Mouse (Mus musculus): ENCODE results near the gene Kncn. TPM values are rescaled to one million over a fixed set of nuclear protein-coding genes. Genes with fewer than 3 reads are reported as not detected.

Kncn gene
- 0.45 TPM in 1 of 2 replicates, not detected in the other for polyA plus RNA-seq (2015; fragmentation: Nextera tagmentation; extraction: Ambion mirVana)

DNA sequence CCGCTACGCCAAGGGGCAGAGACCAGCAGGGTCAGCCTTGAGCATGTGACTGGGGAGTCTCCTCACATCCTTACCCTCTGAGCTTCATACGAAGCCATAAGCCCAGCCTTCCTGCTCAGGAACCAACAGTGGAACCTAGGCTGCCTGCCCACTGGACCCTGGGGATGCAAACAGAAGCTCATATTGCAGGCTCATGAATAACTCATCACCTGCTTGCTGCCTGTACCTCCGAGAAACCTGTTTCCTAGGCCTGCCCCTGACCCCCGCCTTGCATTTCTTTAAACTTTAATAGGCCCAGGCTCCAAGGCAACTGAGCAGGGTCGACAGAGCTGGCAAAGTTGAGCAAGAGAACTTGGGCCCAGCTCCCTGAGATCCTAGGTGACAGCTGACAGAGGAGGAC is at the start of gene Kncn:
Kncn (plus strand) TSS at position 379 of the 400 bp plus-strand sequence.
- Histone ChIP-seq H3K4me3 (ENCODE audit: low read length) (no peak within 1 kb of the TSS), H3K36me3 (ENCODE audit: control insufficient read depth, insufficient read depth, low read length) (no peaks in the 10 kb centered on the region), H3K27ac (ENCODE audit: low read depth, low read length) (no peak within 1 kb of the TSS), H3K27me3 (replicated peaks; ENCODE audit: control insufficient read depth, insufficient read depth, low read length) (no peaks in the 10 kb centered on the region; the same call in 1 of the 2 replicates), H3K9me3 (ENCODE audit: control insufficient read depth, low read length) (no peaks in the 10 kb centered on the region), H3K4me1 (ENCODE audit: control insufficient read depth, insufficient read depth, low read depth, low read length) (peaks cover 10% of the 10 kb centered on the region), H3K9ac (ENCODE audit: low read depth, low read length) (no peak within 1 kb of the TSS), H3K4me2 (ENCODE audit: low read length) (no peak within 1 kb of the TSS)
- WGBS, result 70% methylated on average over 6 of the region's 6 CpGs
- no peak for ATAC-seq

DNA sequence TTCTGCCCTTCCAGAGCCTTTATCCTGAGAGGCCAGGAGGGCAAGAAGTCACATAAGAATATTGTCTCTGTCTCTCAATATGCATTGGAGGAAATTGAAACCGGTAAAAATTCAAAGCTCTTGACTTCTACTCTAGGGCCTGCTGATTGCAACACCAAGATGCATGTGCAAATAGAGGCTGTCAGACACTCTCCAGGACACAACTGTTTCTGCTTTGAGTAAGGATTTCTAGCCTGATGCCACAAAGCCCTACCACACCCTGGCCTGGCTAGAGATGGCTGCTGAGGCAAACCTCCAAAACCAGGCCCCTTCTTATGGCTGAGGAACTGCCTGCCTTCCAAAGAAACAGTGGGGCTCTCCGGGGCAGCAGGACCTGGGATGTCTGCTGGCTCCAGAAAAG is 48.6 kb upstream of the Kncn start:
- no peaks in the 10 kb centered on the region; the same call in 1 of the 2 replicates for H3K36me3 ChIP-seq (ENCODE audit: control insufficient read depth, insufficient read depth, low read length)
- no peaks in the 10 kb centered on the region for H3K27me3 ChIP-seq (replicated peaks; ENCODE audit: control insufficient read depth, insufficient read depth, low read length)
- 70% methylated on average over 2 of the region's 2 CpGs for WGBS
- H3K27ac ChIP-seq (ENCODE audit: low read depth, low read length), result no peak overlapping the region
- H3K9me3 ChIP-seq (ENCODE audit: control insufficient read depth, low read length), result no peaks in the 10 kb centered on the region
- H3K4me3 ChIP-seq (ENCODE audit: low read length), result no peak overlapping the region
- no peak overlapping the region for H3K9ac ChIP-seq (ENCODE audit: low read depth, low read length)
- H3K4me2 ChIP-seq (ENCODE audit: low read length), result no peak overlapping the region
- no peak for ATAC-seq
- no peaks in the 10 kb centered on the region; the same call in 1 of the 2 replicates for H3K4me1 ChIP-seq (ENCODE audit: control insufficient read depth, insufficient read depth, low read depth, low read length)

DNA sequence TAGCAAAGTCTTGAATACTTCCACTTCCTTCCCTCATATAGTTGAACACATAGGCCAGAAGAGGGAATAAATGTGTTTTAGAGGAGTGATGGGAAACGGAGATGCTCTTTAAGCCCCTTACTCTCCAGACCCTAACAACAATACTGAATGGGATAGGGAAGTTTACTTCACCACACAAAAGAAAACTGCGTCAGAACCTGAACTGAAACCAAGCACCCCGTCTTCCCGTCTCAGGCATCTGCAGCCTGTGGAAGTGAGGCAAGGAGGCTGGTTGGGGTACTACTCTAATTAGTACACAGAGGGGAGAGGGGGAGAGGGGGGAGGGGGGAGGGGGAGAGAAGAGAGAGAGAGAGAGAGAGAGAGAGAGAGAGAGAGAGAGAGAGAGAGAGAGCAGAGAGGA is 46.0 kb upstream of the Kncn start:
- Histone ChIP-seq H3K9me3 (ENCODE audit: control insufficient read depth, low read length) (no peaks in the 10 kb centered on the region), H3K4me3 (ENCODE audit: low read length) (no peak overlapping the region), H3K4me2 (ENCODE audit: low read length) (peak overlapping the region; percentile 71; the same call in 1 of the 2 replicates), H3K36me3 (ENCODE audit: control insufficient read depth, insufficient read depth, low read length) (no peaks in the 10 kb centered on the region; the same call in 1 of the 2 replicates), H3K9ac (ENCODE audit: low read depth, low read length) (no peak overlapping the region), H3K4me1 (ENCODE audit: control insufficient read depth, insufficient read depth, low read depth, low read length) (no peaks in the 10 kb centered on the region; the same call in 1 of the 2 replicates), H3K27ac (ENCODE audit: low read depth, low read length) (no peak overlapping the region), H3K27me3 (replicated peaks; ENCODE audit: control insufficient read depth, insufficient read depth, low read length) (no peaks in the 10 kb centered on the region)
- ATAC-seq, result no peak
- 75% methylated on average over 4 of the region's 4 CpGs for WGBS

DNA sequence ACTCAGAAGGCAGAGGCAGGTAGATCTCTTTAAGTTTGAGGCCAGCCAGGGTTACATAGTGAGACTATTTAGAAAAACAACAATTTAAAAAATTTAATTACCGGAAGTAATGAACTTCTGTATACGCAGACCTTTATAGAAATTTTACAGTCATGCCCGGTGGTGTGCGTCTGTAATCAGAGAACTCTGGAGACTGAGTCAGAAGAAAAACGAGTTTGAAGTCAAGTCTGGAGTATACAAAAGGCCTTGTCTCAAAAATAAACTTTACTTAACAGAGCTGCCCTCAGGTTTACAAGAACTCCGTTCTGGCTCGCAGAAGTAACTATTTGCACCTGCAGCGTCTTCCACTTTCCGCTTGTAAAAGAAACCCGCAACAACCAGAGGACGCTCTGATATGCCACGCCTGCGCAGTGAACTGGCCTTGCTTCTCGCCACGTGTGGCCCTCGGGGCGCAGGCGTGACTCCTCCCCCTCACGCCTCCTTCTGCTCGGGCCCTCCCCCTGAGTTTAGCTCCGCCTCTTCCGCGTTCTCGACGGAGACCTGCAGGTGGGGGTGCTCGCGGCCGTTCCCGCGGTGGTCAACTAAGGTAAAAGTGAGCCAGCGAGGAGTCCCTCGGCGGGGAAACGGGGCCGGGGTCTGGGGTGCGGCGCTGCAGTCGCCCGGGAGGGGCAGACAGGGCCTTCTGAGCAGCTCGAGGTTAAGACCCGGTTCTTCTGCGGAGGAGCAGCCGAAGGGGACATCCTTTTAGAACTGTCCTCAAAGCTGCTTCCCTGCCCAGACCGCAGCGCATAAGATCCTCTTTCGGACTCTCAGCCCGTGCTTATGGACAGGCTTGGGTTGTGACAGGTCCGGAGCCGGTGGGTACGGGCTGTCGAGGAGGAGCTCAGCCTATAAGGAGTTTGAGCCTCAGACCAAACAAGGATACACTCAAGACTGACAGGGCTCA is 45.2 kb upstream of the Kncn start, which contains the start of gene Mknk1:
Mknk1 (plus strand) TSS at position 503 of the 946 bp plus-strand sequence.
- H3K9ac ChIP-seq (ENCODE audit: low read depth, low read length), result peak within 1 kb of the TSS; percentile 70
- peak within 1 kb of the TSS; percentile 50 for H3K27ac ChIP-seq (ENCODE audit: low read depth, low read length)
- H3K36me3 ChIP-seq (ENCODE audit: control insufficient read depth, insufficient read depth, low read length), result no peaks in the 10 kb centered on the region; the same call in 1 of the 2 replicates
- WGBS, result 3% methylated on average over 51 of the region's 51 CpGs
- H3K27me3 ChIP-seq (replicated peaks; ENCODE audit: control insufficient read depth, insufficient read depth, low read length), result no peaks in the 10 kb centered on the region
- H3K9me3 ChIP-seq (ENCODE audit: control insufficient read depth, low read length), result no peaks in the 10 kb centered on the region
- peak within 1 kb of the TSS; percentile 71 for H3K4me2 ChIP-seq (ENCODE audit: low read length)
- H3K4me1 ChIP-seq (ENCODE audit: control insufficient read depth, insufficient read depth, low read depth, low read length), result no peaks in the 10 kb centered on the region; the same call in 1 of the 2 replicates
- ATAC-seq, result peak; percentile 97
- H3K4me3 ChIP-seq (ENCODE audit: low read length), result peak within 1 kb of the TSS; percentile 61

DNA sequence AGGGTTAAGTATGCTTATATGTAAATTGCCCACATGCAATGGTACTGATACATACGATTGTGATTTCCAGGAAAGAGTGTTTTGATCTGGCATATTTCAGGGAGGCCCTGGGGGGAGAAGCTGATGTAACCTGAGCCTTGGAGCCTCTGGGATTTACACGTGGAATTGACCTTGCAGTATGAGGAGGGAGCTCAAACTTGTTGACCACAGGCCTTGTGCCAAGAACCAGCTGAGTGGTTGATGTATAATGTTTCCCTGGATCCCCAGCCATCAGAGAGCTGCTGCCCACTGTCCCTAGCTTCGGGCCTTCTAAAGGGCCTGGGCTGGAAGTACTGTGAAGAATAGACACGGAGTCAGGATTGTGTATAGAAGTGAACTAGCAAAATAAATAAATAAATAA is 44.2 kb upstream of the Kncn start:
- peak overlapping the region; percentile 61; the same call in 1 of the 2 replicates for H3K4me3 ChIP-seq (ENCODE audit: low read length)

DNA sequence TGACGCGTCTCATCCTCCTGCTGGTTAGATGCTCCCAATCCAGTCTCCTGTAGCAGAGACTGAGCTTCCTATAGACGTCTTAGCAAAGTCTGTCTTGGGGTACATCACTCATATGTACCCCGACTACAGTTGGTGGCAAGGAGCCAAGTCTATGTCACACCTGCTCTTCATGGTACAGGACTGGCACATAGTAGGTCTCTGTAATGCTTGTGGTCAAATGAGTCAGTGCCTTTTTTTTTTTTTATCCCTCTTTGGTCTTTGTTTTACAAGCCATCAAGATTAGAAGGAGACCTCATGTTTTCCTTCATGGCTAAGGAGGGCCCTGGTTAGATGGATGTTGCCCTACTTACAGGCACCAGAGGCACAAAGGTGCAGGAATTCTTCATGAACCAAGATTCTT is 43.4 kb upstream of the Kncn start:
- 87% methylated on average over 4 of the region's 4 CpGs for WGBS
- no peak for ATAC-seq

More for the DNA sequence above, 44.2 kb upstream of the Kncn start:
- no peaks in the 10 kb centered on the region for H3K27me3 ChIP-seq (replicated peaks; ENCODE audit: control insufficient read depth, insufficient read depth, low read length)
- 61% methylated on average over 4 of the region's 4 CpGs for WGBS
- no peak for ATAC-seq
- no peaks in the 10 kb centered on the region for H3K36me3 ChIP-seq (ENCODE audit: control insufficient read depth, insufficient read depth, low read length)
- peak overlapping the region; percentile 71 for H3K4me2 ChIP-seq (ENCODE audit: low read length)
- no peaks in the 10 kb centered on the region for H3K9me3 ChIP-seq (ENCODE audit: control insufficient read depth, low read length)
- H3K4me1 ChIP-seq (ENCODE audit: control insufficient read depth, insufficient read depth, low read depth, low read length), result no peaks in the 10 kb centered on the region; the same call in 1 of the 2 replicates
- no peak overlapping the region for H3K27ac ChIP-seq (ENCODE audit: low read depth, low read length)
- H3K9ac ChIP-seq (ENCODE audit: low read depth, low read length), result no peak overlapping the region

DNA sequence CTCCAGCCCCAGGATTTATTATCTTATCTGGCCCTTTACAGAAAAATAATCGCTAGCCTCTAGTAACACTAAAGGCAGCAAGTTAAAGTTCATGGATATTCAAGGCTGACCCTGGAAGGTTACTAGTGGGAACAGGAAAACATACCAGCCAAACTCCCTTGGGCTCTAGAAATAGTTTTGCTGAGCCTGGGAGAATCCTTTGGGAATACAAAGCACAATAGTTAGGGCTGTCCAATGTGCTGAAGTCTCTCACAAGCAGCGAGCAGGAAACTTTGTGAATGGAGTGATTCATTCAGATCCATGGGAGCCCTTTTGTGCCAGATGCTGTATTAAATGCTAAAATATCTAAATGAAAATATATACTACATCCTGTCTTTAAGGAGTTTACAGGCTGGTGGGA is 37.5 kb upstream of the Kncn start:
- ATAC-seq, result no peak
- 52% methylated on average over 2 of the region's 2 CpGs for WGBS

More for the DNA sequence above, 43.4 kb upstream of the Kncn start:
- Histone ChIP-seq H3K4me2 (ENCODE audit: low read length) (no peak overlapping the region), H3K36me3 (ENCODE audit: control insufficient read depth, insufficient read depth, low read length) (no peaks in the 10 kb centered on the region), H3K27me3 (replicated peaks; ENCODE audit: control insufficient read depth, insufficient read depth, low read length) (no peaks in the 10 kb centered on the region), H3K4me1 (ENCODE audit: control insufficient read depth, insufficient read depth, low read depth, low read length) (no peaks in the 10 kb centered on the region; the same call in 1 of the 2 replicates), H3K9me3 (ENCODE audit: control insufficient read depth, low read length) (no peaks in the 10 kb centered on the region), H3K27ac (ENCODE audit: low read depth, low read length) (no peak overlapping the region), H3K4me3 (ENCODE audit: low read length) (no peak overlapping the region), H3K9ac (ENCODE audit: low read depth, low read length) (no peak overlapping the region)

DNA sequence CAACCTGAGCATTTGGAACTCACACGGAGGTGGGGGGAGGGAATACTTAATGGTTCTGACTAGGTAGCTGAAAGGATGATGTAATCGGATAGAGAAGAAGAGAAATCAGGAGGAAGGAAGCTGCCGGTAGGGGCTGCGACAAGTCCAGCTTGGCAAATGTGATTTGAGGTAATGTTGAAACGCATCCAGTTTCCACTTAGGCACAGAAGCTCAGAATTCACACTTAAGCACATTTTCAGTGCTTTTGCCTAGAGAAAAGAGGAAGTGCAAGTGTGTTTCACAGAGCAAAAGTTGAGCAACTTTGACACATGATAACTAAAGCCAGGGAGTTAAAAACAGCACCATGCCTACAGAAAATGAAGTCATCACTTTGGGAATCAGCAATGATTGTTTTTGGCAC is 36.8 kb upstream of the Kncn start:
- 66% methylated on average over 5 of the region's 5 CpGs for WGBS
- no peak for ATAC-seq
- Histone ChIP-seq H3K36me3 (ENCODE audit: control insufficient read depth, insufficient read depth, low read length) (no peaks in the 10 kb centered on the region; the same call in 1 of the 2 replicates), H3K4me1 (ENCODE audit: control insufficient read depth, insufficient read depth, low read depth, low read length) (no peaks in the 10 kb centered on the region), H3K27me3 (replicated peaks; ENCODE audit: control insufficient read depth, insufficient read depth, low read length) (no peaks in the 10 kb centered on the region), H3K9me3 (ENCODE audit: control insufficient read depth, low read length) (no peaks in the 10 kb centered on the region), H3K4me3 (ENCODE audit: low read length) (no peak overlapping the region), H3K27ac (ENCODE audit: low read depth, low read length) (no peak overlapping the region), H3K9ac (ENCODE audit: low read depth, low read length) (no peak overlapping the region), H3K4me2 (ENCODE audit: low read length) (no peak overlapping the region)

More for the DNA sequence above, 37.5 kb upstream of the Kncn start:
- Histone ChIP-seq H3K36me3 (ENCODE audit: control insufficient read depth, insufficient read depth, low read length) (no peaks in the 10 kb centered on the region; the same call in 1 of the 2 replicates), H3K9me3 (ENCODE audit: control insufficient read depth, low read length) (no peaks in the 10 kb centered on the region), H3K4me1 (ENCODE audit: control insufficient read depth, insufficient read depth, low read depth, low read length) (no peaks in the 10 kb centered on the region), H3K9ac (ENCODE audit: low read depth, low read length) (no peak overlapping the region), H3K27me3 (replicated peaks; ENCODE audit: control insufficient read depth, insufficient read depth, low read length) (no peaks in the 10 kb centered on the region), H3K4me2 (ENCODE audit: low read length) (no peak overlapping the region), H3K4me3 (ENCODE audit: low read length) (no peak overlapping the region), H3K27ac (ENCODE audit: low read depth, low read length) (no peak overlapping the region)

DNA sequence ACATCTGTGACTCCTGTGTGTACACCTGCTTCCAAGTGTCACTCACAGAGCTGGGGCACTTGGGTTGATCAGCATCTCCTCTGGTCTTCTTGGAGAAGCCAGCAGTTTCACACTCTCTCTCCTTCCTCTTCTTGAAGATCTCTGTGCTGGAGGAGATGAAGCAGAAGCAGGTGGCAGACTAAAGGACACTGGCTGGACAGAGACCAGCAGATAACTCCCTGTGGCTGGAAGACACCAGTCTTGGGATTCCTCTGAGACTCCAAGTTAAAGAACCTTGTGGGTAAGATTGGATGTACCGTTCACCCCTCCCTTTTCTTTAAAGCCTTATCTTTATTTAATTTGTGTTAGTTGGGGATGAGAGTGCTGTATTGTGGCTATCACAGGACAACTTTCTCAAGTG is 36.1 kb upstream of the Kncn start:
- H3K27me3 ChIP-seq (replicated peaks; ENCODE audit: control insufficient read depth, insufficient read depth, low read length), result no peaks in the 10 kb centered on the region
- no peaks in the 10 kb centered on the region; the same call in 1 of the 2 replicates for H3K36me3 ChIP-seq (ENCODE audit: control insufficient read depth, insufficient read depth, low read length)
- no peak overlapping the region for H3K4me3 ChIP-seq (ENCODE audit: low read length)
- ATAC-seq, result no peak
- 95% methylated on average over 1 of the region's 1 CpGs for WGBS
- H3K4me1 ChIP-seq (ENCODE audit: control insufficient read depth, insufficient read depth, low read depth, low read length), result no peaks in the 10 kb centered on the region
- H3K9ac ChIP-seq (ENCODE audit: low read depth, low read length), result no peak overlapping the region
- no peaks in the 10 kb centered on the region for H3K9me3 ChIP-seq (ENCODE audit: control insufficient read depth, low read length)
- H3K27ac ChIP-seq (ENCODE audit: low read depth, low read length), result no peak overlapping the region
- H3K4me2 ChIP-seq (ENCODE audit: low read length), result no peak overlapping the region

Data from hindbrain, embryonic 16.5 days (tissue).